Mouse (Mus musculus) kidney, embryonic 14.5 days (tissue): ENCODE results near the gene Nbeal2. TPM values are rescaled to one million over a fixed set of nuclear protein-coding genes. Genes with fewer than 3 reads are reported as not detected.

Source experiments
- ATAC-seq: fragments of 200-750 bp; cut with Nextera tagmentation; 2 replicates; pipeline ENCODE4 v1.8.0; 2017; ENCODE audit warnings: moderate number of reproducible peaks, mild to moderate bottlenecking, moderate TSS enrichment, moderate library complexity; ENCODE audit not compliant: low FRiP score, low TSS enrichment
- H3K27ac ChIP-seq: fragments of 300-500 bp; sonication (generic); 2 replicates; pipeline ENCODE4 v1.5.1; 2014; ENCODE audit warnings: low read depth, mild to moderate bottlenecking, low read length, moderate library complexity, mixed read lengths
- H3K27me3 ChIP-seq: fragments of 300-500 bp; sonication (generic); 2 replicates; pipeline ENCODE4 v1.6.1; 2014; ENCODE audit warnings: mild to moderate bottlenecking, low read length; ENCODE audit not compliant: control insufficient read depth, insufficient read depth
- H3K36me3 ChIP-seq: fragments of 300-500 bp; sonication (generic); 2 replicates; pipeline ENCODE4 v1.6.1; 2014; ENCODE audit warnings: low read length, mixed read lengths; ENCODE audit not compliant: control insufficient read depth, insufficient read depth
- H3K4me1 ChIP-seq: fragments of 300-500 bp; sonication (generic); 2 replicates; pipeline ENCODE4 v1.6.1; 2014; ENCODE audit warnings: low read length, mixed read lengths; ENCODE audit not compliant: control insufficient read depth, insufficient read depth
- H3K4me2 ChIP-seq: fragments of 300-500 bp; sonication (generic); replicated peaks from 2 replicates; pipeline ENCODE4 v1.6.1; 2014; ENCODE audit warnings: low read depth, mild to moderate bottlenecking, low read length
- H3K4me3 ChIP-seq: fragments of 300-500 bp; sonication (generic); 2 replicates; pipeline ENCODE4 v1.5.1; 2014; ENCODE audit warnings: mild to moderate bottlenecking, low read length
- H3K9ac ChIP-seq: fragments of 300-500 bp; sonication (generic); 2 replicates; pipeline ENCODE4 v1.6.1; 2014; ENCODE audit warnings: low read depth, mild to moderate bottlenecking, low read length, moderate library complexity
- H3K9me3 ChIP-seq: fragments of 300-500 bp; sonication (generic); 2 replicates; pipeline ENCODE4 v1.6.1; 2016; ENCODE audit warnings: low read length; ENCODE audit not compliant: control insufficient read depth
- WGBS: fragments of 180-500 bp; shearing (Covaris S2); extraction: QIAGEN DNeasy Blood & Tissue Kit; methylation state at CpG from one replicate; pipeline ENCODE4 v1.1.7; 2014; 5-methylcytosine and 5-hydroxymethylcytosine counted together
- polyA plus RNA-seq: library from polyadenylated mRNA; unstranded; fragments of >200 nt; fragmentation: Nextera tagmentation; extraction: Ambion mirVana; gene quantifications from 2 replicates; pipeline ENCODE4 v1.2.1, GENCODE M21; 2014

Nbeal2 gene
- polyA plus RNA-seq, 1 experiment from 2014 or later, result 4.8 TPM

GRCm38 (mm10) chr9:110644295-110644694, 9.7 kb downstream of the Nbeal2 start:
- H3K27ac ChIP-seq, result peak overlapping the region; percentile 62
- ATAC-seq, result no peak
- H3K9ac ChIP-seq, result no peak overlapping the region
- no peaks in the 10 kb centered on the region for H3K9me3 ChIP-seq
- H3K4me3 ChIP-seq, result no peak overlapping the region
- no peaks in the 10 kb centered on the region for H3K36me3 ChIP-seq
- H3K4me1 ChIP-seq, result peaks cover 16% of the 10 kb centered on the region; the same call in 1 of the 2 replicates
- H3K27me3 ChIP-seq, result no peaks in the 10 kb centered on the region
- WGBS, result 68% methylated on average over 10 of the region's 10 CpGs
- H3K4me2 ChIP-seq, result no peak overlapping the region

DNA sequence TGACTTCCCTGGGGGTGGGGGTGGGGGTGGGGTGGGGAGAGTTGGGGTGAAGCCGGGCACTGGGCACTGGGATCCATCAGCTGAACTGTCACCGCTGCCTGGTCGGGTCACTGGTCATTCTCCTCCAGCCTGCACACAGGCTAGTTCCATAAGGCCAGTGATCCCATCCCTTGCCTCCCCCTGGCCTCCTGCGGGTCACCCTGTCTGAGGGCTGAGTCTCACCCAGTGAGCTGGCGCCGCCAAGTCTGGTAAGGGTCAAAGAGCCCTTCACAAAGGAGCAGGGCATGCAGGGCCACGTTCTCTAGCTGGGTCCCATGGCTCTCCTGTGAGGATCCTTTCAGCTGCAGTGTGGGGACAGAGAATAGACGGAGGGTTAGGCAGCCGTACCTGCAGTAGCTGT, 10.2 kb downstream of the Nbeal2 start:
- peak overlapping the region; percentile 62 for H3K27ac ChIP-seq
- peak; percentile 61 for ATAC-seq
- H3K27me3 ChIP-seq, result no peaks in the 10 kb centered on the region
- no peak overlapping the region for H3K4me2 ChIP-seq
- 41% methylated on average over 9 of the region's 9 CpGs for WGBS
- H3K36me3 ChIP-seq, result no peaks in the 10 kb centered on the region
- no peak overlapping the region for H3K4me3 ChIP-seq
- H3K9me3 ChIP-seq, result no peaks in the 10 kb centered on the region
- H3K4me1 ChIP-seq, result peaks cover 16% of the 10 kb centered on the region; the same call in 1 of the 2 replicates
- no peak overlapping the region for H3K9ac ChIP-seq

DNA sequence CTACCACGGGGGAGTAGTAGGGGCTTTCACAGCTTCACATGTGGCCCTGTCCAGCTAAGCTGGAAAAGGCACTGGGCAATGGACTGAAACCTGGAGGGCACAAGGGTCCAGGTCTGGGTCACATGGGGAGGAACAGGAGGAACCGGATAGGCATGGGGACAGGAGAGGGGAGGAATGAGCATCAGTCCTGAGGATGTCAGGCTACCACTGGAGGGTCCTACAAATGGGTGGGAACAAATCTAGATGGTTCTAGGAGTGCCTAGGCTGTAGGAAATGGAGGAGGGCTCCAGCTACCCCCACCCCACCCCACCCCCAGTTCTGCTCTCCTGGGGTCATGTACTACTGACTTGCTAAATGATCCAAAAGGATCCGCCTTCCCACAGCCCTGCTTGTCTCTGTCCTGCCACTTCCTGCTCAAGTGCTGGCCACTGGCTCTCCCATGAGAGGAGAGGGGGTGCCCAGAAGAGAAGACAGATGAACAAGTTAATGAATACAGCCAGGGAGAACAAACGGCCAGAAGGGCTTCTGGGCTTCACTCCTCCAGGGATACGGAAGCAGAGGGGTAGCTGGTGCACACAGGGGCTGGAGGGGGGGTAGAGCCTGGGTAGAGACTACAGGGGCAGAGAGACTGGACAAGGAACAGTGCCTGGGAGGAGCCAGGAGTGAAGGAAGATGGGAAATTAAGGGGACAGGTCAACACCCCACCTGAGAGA, 11.0 kb downstream of the Nbeal2 start:
- 14% methylated on average over 5 of the region's 5 CpGs for WGBS
- Histone ChIP-seq H3K9ac (no peak overlapping the region), H3K9me3 (no peaks in the 10 kb centered on the region), H3K27ac (peak overlapping the region; percentile 59; the same call in 1 of the 2 replicates), H3K4me2 (no peak overlapping the region), H3K4me1 (peaks cover 16% of the 10 kb centered on the region; the same call in 1 of the 2 replicates), H3K4me3 (no peak overlapping the region), H3K27me3 (no peaks in the 10 kb centered on the region), H3K36me3 (peaks cover 3% of the 10 kb centered on the region)
- ATAC-seq, result peak; percentile 53; the same call in 1 of the 2 replicates

DNA sequence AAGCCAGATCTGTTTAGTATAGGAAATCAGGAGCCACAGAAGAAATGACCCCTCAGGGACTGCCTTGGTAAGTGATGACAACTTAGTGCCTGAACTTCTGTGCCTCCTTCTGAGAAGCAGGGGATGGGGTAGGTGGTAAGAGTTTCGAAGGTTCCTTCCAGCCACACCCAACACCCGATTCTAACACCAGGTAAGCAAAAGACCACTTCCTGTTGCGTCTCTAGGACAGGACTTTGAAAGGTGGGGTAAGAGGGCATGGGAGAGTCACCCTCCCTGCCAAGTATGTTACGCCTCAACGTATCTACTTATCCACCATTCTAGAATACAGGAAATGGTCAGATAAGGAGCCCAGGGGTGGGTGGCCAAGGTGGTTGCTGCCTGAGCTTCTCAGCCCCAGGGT, 13.0 kb downstream of the Nbeal2 start:
- ATAC-seq, result no peak
- Histone ChIP-seq H3K4me1 (peaks cover 16% of the 10 kb centered on the region; the same call in 1 of the 2 replicates), H3K9ac (no peak overlapping the region), H3K27ac (no peak overlapping the region), H3K4me3 (no peak overlapping the region), H3K27me3 (no peaks in the 10 kb centered on the region), H3K9me3 (no peaks in the 10 kb centered on the region), H3K4me2 (no peak overlapping the region), H3K36me3 (peaks cover 3% of the 10 kb centered on the region)
- 83% methylated on average over 5 of the region's 5 CpGs for WGBS

DNA sequence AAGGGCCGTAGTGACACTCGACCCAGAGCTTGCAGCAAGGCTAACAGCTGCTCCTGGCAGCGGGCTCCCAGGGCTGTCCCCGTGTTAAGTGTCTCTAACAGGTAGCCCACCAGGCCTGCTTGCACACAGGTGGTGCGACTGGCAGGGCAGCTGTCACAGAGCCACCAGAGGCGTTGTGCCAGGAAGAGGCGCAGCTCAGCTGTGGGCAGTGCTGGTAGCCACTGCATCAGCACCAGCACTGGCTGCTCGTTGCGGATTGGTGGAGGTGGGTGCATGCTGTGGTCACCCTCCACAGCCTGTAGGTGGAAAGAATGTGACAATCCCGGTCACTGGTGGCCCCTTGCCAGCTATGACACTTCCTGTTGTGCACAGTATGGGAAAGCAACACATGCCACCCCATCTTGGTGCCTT, 15.3 kb downstream of the Nbeal2 start:
- Histone ChIP-seq H3K4me1 (peaks cover 20% of the 10 kb centered on the region; the same call in 1 of the 2 replicates), H3K36me3 (peaks cover 3% of the 10 kb centered on the region), H3K27me3 (no peaks in the 10 kb centered on the region), H3K9me3 (no peaks in the 10 kb centered on the region), H3K4me3 (no peak overlapping the region), H3K27ac (no peak overlapping the region), H3K4me2 (no peak overlapping the region), H3K9ac (no peak overlapping the region)
- no peak for ATAC-seq
- WGBS, result 89% methylated on average over 10 of the region's 10 CpGs

DNA sequence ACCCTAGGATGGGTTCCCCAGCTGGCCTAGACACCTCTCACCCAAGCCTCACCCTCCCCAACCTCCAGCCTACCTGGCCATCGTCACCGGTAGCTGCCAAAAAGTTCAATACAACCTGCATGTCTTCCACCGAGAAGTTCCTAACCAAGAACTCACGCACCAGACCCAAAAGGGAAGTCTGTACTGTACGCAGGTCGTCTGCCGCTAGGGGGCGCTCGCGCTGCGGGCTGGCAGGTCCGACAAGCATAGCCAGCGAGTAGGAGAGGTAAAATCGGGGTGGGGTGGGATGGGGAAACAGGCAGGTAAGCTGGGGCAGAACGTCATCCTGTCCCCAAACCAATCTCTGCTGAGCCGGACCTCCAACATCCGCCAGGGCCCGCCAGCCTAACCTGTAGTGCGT, 18.7 kb downstream of the Nbeal2 start:
- no peak overlapping the region for H3K27ac ChIP-seq
- H3K27me3 ChIP-seq, result peaks cover 5% of the 10 kb centered on the region; the same call in 1 of the 2 replicates
- no peak overlapping the region for H3K4me3 ChIP-seq
- no peaks in the 10 kb centered on the region for H3K9me3 ChIP-seq
- WGBS, result 10% methylated on average over 19 of the region's 19 CpGs
- ATAC-seq, result peak; percentile 37; the same call in 1 of the 2 replicates
- 0 out of 2 replicates have a peak, but pooled peaks cover 7% of the 10 kb centered on the region for H3K4me1 ChIP-seq
- peaks cover 3% of the 10 kb centered on the region for H3K36me3 ChIP-seq
- 0 out of 2 replicates have a peak overlapping the region, but pooled peaks have one; percentile 4 for H3K9ac ChIP-seq
- H3K4me2 ChIP-seq, result no peak overlapping the region

GRCm38 (mm10) chr9:110633882-110634281, 20.1 kb downstream of the Nbeal2 start:
- 0 out of 2 replicates have a peak, but pooled peaks cover 7% of the 10 kb centered on the region for H3K4me1 ChIP-seq
- 61% methylated on average over 17 of the region's 17 CpGs for WGBS
- peaks cover 5% of the 10 kb centered on the region; the same call in 1 of the 2 replicates for H3K27me3 ChIP-seq
- H3K27ac ChIP-seq, result no peak overlapping the region
- H3K4me3 ChIP-seq, result no peak overlapping the region
- no peak overlapping the region for H3K9ac ChIP-seq
- no peak overlapping the region for H3K4me2 ChIP-seq
- no peaks in the 10 kb centered on the region for H3K9me3 ChIP-seq
- peaks cover 3% of the 10 kb centered on the region for H3K36me3 ChIP-seq
- ATAC-seq, result no peak

- H3K27me3 ChIP-seq, result peaks cover 5% of the 10 kb centered on the region; the same call in 1 of the 2 replicates
- no peak overlapping the region for H3K4me3 ChIP-seq
- 79% methylated on average over 15 of the region's 15 CpGs for WGBS
- H3K9me3 ChIP-seq, result no peaks in the 10 kb centered on the region
- ATAC-seq, result no peak
- no peak overlapping the region for H3K27ac ChIP-seq
- peaks cover 4% of the 10 kb centered on the region; the same call in 1 of the 2 replicates for H3K36me3 ChIP-seq
- 0 out of 2 replicates have a peak, but pooled peaks cover 7% of the 10 kb centered on the region for H3K4me1 ChIP-seq
- no peak overlapping the region for H3K4me2 ChIP-seq
- H3K9ac ChIP-seq, result no peak overlapping the region
Measured at GRCm38 (mm10) chr9:110632671-110633070, 21.3 kb downstream of the Nbeal2 start.

- H3K9ac ChIP-seq, result no peak overlapping the region
- 23% methylated on average over 30 of the region's 30 CpGs for WGBS
- ATAC-seq, result no peak
- peaks cover 4% of the 10 kb centered on the region; the same call in 1 of the 2 replicates for H3K36me3 ChIP-seq
- H3K9me3 ChIP-seq, result no peaks in the 10 kb centered on the region
- peak overlapping the region; percentile 33 for H3K4me2 ChIP-seq
- peaks cover 5% of the 10 kb centered on the region; the same call in 1 of the 2 replicates for H3K27me3 ChIP-seq
- H3K27ac ChIP-seq, result no peak overlapping the region
- peak overlapping the region; percentile 12; the same call in 1 of the 2 replicates for H3K4me3 ChIP-seq
- 0 out of 2 replicates have a peak, but pooled peaks cover 7% of the 10 kb centered on the region for H3K4me1 ChIP-seq
Measured at GRCm38 (mm10) chr9:110631651-110632275, 22.2 kb downstream of the Nbeal2 start.
